Mouse (Mus musculus) kidney, adult 18-20 months (tissue): ENCODE data around the gene Ubald1.

Experiments used
- DNase-seq: peaks from one replicate; pipeline ENCODE4 v3.0.0; 2021

Ubald1 gene

GRCm38 (mm10) chr16:4880136-4880825 lies at the start of gene Ubald1:
Gene Ubald1 (minus strand): TSS chr16:4880315.
- DNase-seq = peak; percentile 95

GRCm38 (mm10) chr16:4928474-4928873 lies 48.4 kb upstream of the Ubald1 start:
- no peak for DNase-seq

- DNase-seq = no peak
Measured at GRCm38 (mm10) chr16:4927967-4928366, 47.9 kb upstream of the Ubald1 start.

- no peak for DNase-seq
Measured at GRCm38 (mm10) chr16:4923996-4924395, 43.9 kb upstream of the Ubald1 start.

GRCm38 (mm10) chr16:4922481-4922880 lies 42.4 kb upstream of the Ubald1 start:
- DNase-seq = no peak

GRCm38 (mm10) chr16:4920556-4920955 lies 40.4 kb upstream of the Ubald1 start:
- no peak for DNase-seq

- no peak for DNase-seq
Measured at GRCm38 (mm10) chr16:4916608-4917007, 36.5 kb upstream of the Ubald1 start.

GRCm38 (mm10) chr16:4915931-4916330 lies 35.8 kb upstream of the Ubald1 start:
- no peak for DNase-seq

GRCm38 (mm10) chr16:4913783-4914735 lies 33.9 kb upstream of the Ubald1 start:
- peak; percentile 92 for DNase-seq

- DNase-seq = no peak
Measured at GRCm38 (mm10) chr16:4912907-4913782, 33.0 kb upstream of the Ubald1 start.

- no peak for DNase-seq
Measured at GRCm38 (mm10) chr16:4912074-4912648, 32.0 kb upstream of the Ubald1 start.

- no peak for DNase-seq
Measured at GRCm38 (mm10) chr16:4910758-4911157, 30.6 kb upstream of the Ubald1 start.

- no peak for DNase-seq
Measured at GRCm38 (mm10) chr16:4909745-4910144, 29.6 kb upstream of the Ubald1 start.

- no peak for DNase-seq
Measured at GRCm38 (mm10) chr16:4907972-4908371, 27.9 kb upstream of the Ubald1 start.

GRCm38 (mm10) chr16:4907386-4907785 lies 27.3 kb upstream of the Ubald1 start:
- DNase-seq = no peak

- DNase-seq = no peak
Measured at GRCm38 (mm10) chr16:4906559-4906958, 26.4 kb upstream of the Ubald1 start.

GRCm38 (mm10) chr16:4905591-4905990 lies 25.5 kb upstream of the Ubald1 start:
- no peak for DNase-seq

- no peak for DNase-seq
Measured at GRCm38 (mm10) chr16:4904878-4905277, 24.8 kb upstream of the Ubald1 start.

- no peak for DNase-seq
Measured at GRCm38 (mm10) chr16:4903491-4904102, 23.5 kb upstream of the Ubald1 start.

- no peak for DNase-seq
Measured at GRCm38 (mm10) chr16:4902390-4902789, 22.3 kb upstream of the Ubald1 start.

- DNase-seq = peak; percentile 69
Measured at GRCm38 (mm10) chr16:4901167-4901566, 21.1 kb upstream of the Ubald1 start.

- no peak for DNase-seq
Measured at GRCm38 (mm10) chr16:4899711-4900110, 19.6 kb upstream of the Ubald1 start.
